Mouse (Mus musculus): Measurements from ENCODE around the gene Chst10.

Chst10 gene

GRCm38 (mm10) chr1:38866242-38866641 lies 31.7 kb downstream of the Chst10 start:
- no peak for DNase-seq

DNA sequence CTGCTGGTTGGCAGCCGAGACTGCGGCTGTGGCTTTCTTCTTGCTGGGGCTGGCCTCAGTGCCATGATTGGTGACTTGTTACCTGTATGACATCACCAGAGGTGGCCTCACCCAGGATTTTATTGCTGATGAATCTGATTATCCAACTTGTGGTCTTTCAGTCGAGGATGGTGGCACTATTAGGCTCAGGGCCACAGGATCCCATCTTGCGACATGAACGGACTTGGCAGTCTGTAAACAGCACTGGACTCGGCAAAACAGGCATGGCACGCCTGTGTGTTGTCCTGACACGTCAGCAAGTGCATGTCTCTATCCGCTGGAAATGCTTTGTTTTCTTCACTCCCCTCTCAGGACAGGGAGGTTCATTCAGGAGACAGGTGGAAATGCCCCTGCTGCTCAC lies 33.6 kb downstream of the Chst10 start:
- no peak for DNase-seq

- peak; percentile 52 to 59 for DNase-seq
Measured at GRCm38 (mm10) chr1:38862213-38862612, 35.7 kb downstream of the Chst10 start.

DNA sequence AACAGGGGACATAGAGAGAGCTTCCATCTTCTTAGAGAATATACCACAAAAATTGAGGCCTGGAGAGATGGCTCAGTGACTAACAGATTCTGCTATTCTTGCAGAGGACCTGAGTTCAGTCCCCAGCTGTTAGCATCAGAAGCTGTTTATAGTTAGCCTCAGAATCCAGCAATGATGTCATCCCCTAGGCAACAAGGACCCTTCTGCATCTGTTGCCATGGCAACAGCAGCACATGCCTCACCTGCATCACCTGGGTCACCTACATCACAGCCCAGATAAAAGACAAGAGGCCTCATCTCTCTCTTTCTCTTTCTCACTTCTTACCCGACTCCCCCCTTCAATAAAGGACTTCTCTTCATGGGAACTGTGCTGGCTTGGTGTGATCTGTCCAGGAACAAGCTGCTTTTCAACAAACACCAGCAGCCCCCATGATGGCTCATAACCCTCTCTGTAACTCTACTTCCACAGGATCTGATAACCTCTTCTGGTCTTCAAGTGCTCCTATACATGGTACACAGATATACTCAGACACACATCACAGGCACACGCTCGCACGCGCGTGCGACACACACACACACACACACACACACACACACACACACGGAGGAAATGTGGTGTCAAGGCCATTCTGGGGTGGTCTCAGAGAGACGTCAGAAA lies 37.0 kb downstream of the Chst10 start:
- no peak for DNase-seq

- DNase-seq, result no peak
Measured at GRCm38 (mm10) chr1:38860207-38860606, 37.8 kb downstream of the Chst10 start.

DNA sequence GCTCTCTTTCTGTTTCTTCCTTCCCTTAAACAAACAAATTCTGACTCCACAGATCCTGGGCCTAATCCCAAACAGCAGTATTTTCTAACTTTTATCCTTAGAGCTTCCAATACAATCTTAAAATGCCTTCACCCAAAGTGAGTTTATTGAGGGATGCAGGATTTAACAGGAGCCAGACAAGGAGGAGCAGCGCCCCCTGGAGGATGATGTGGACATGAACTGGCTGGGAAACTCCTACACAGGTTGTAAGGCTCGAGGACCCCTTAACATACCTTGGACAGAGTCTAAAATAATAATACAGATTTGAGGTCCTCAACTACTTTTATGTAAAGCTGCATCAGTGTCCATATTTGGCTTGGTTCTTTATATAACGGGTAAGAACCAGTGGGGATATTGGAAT lies 41.8 kb downstream of the Chst10 start:
- DNase-seq, result peak; percentile 32 to 48

- no peak for DNase-seq
Measured at GRCm38 (mm10) chr1:38852250-38852649, 45.7 kb downstream of the Chst10 start.

DNA sequence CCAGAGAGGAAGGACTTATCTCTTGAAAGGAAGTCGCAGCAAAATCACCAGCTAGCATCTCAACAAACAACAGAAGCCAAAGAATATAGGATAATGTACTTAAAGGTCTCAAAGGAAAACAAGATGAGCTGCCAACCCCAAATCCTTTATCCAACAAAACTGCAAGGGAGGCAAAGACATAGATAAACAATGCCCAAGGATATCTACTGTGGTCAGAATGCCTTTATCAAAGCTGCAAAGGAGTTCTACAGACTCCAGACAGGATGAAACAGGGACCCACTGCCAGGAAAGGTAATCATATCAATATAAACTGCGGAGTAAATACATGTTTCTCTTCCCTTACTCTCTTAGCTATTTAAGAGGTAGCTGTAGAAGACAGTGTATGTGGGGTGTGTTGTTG lies 47.3 kb downstream of the Chst10 start:
- DNase-seq, result no peak

- DNase-seq, result no peak
Measured at GRCm38 (mm10) chr1:38848451-38849289, 49.3 kb downstream of the Chst10 start.

DNA sequence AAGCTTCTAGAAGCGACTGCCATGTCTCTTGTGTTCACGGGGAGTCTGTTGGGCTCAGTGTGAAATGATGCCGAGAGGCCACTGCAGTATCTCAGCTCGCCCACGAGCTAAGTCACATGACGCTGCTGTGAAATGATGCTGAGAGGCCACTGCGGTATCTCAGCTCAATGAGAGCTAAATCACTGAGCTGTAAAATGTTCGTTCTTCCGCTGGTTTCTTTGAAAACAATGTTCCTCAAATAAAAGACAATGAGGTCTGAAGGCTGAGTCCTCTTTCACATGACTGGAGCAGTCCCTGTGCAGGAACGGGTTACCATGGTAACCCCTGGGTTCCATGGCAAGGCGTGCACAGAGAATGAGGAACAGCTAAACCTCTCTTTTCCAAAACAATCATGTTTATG lies 50.0 kb downstream of the Chst10 start:
- no peak for DNase-seq

DNA sequence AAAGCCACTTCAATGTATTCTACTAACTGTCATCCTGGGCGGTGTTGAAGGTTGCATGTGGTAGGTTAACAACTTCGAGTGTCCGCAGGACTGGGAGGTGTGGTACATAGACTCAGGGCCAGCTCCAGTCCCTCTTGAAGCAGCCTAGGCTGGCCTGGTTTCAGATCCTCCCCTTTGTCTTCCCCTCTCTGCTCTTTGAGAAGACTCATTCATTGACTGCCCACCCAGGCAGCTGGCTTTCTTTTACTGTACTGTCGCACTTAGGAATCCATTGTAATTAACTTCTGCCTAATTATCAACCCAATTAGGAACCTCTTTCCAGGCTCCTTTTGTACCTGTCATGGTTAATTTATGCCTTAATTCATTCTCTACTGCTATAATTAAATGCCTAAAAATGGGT lies 54.7 kb downstream of the Chst10 start:
- DNase-seq, result no peak

GRCm38 (mm10) chr1:38842861-38843260 lies 55.1 kb downstream of the Chst10 start:
- DNase-seq, result no peak

GRCm38 (mm10) chr1:38839944-38840343 lies 58.0 kb downstream of the Chst10 start:
- DNase-seq, result no peak

GRCm38 (mm10) chr1:38836477-38836872 lies 61.5 kb downstream of the Chst10 start, which contains the start of gene Lonrf2:
Gene Lonrf2, minus strand, starts transcription at chr1:38836711.
- DNase-seq, result peak in 1 of 2 experiments; percentile 3

DNA sequence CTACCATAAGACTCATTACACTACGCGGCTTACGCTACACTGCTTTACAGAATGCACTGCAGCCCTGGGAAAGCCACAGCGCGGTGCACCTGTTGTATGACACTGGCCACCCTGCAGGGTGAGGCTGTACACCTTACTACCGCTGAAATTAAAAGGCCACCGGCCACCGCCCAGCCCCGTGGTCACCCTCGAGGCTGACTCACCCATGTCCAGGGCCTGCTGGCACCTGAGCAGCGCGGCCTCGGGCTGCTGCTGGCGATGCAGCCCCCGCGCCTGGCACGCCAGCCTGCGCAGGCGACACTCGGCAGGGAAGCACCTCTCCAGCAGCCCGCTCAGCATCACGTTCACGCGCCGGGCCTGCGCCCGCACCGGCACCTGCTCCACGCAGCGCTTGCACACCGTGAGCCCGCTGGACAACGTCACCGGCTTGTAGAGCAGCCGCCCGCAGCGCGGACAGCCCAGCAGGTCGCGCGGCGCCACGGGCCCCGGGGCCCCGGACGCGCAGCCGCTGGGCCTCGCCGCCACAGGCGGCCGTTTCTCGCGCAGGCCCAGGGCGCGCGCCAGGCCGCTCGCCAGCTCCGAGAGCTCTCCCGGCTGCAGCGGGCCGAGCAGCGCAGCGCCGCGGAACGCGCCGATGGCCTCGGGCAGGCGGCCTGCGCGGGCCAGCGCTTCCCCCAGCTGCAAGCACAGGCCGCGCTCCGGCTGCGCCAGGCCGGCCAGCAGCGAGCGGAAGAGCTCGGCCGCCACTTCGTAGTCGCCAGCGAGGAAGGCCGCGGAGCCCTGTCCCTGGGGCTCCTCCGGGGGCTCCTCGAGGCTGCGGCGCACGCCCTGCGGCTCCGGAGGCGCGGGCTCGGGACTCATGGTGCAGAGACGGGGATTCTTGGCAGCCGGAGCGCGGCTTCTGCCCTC lies 62.1 kb downstream of the Chst10 start:
- DNase-seq, result peak in 1 of 2 experiments; percentile 4

- peak; percentile 19 to 25 for DNase-seq
Measured at GRCm38 (mm10) chr1:38834899-38835298, 63.1 kb downstream of the Chst10 start.

GRCm38 (mm10) chr1:38824926-38825325 lies 73.0 kb downstream of the Chst10 start:
- DNase-seq, result no peak

GRCm38 (mm10) chr1:38823851-38824250 lies 74.1 kb downstream of the Chst10 start:
- DNase-seq, result no peak

GRCm38 (mm10) chr1:38819691-38820090 lies 78.3 kb downstream of the Chst10 start:
- no peak for DNase-seq

GRCm38 (mm10) chr1:38817671-38818070 lies 80.3 kb downstream of the Chst10 start:
- DNase-seq, result no peak

DNA sequence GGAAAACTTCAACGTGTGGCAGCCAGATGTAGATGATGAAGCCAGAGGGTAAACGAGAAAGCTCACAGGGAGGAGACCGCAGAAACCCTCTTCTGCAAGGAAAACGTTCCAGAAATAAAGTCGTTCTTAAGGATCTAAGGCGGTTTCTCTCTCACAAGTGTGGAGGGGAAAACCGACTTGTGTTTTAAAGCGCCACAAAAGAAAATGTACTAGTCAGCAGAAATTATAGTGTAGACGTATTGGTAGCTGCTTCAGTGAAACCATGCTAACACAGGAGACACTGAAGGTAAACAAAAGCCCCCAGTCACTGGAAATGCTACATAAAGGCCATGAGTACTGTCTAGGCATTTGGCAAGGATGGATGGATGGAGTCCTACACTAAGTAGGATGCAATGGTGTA lies 80.7 kb downstream of the Chst10 start:
- DNase-seq, result no peak

DNA sequence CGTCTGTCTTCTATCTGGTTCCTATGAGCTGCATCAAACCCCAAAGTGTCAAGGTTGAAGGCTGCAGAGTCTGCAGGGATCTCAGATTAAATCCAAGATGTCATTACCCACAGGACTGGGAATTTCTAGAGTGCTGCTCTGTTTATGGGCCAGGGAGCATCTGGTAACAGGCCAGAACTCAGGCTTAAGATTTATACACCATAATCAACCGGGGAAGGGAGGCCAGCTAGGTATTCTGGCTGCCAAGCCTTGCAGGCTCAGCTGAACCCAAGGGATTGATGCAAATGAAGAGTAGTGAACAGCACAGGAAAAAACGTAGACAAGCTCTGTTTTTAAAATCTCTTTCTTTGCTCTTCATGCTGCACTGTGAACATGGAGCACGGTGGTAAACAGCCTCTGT lies 81.7 kb downstream of the Chst10 start:
- no peak for DNase-seq
